Mouse (Mus musculus) embryonic facial prominence, embryonic 14.5 days (tissue): ENCODE data around the gene Guf1. TPM values are rescaled to one million over a fixed set of nuclear protein-coding genes. Genes with fewer than 3 reads are reported as not detected.

Source experiments
- ATAC-seq: fragments of 200-750 bp; cut with Nextera tagmentation; 2 replicates; pipeline ENCODE4 v1.8.0; 2017; ENCODE audit warnings: low read depth, moderate number of reproducible peaks, moderate TSS enrichment
- DNase-seq: peaks from one replicate; pipeline ENCODE4 v3.0.0-alpha.2; 2015; ENCODE audit warnings: low spot score
- H3K27ac ChIP-seq: fragments of 300-500 bp; sonication (generic); replicated peaks from 2 replicates; pipeline ENCODE4 v1.5.1; 2014; ENCODE audit warnings: low read depth, mild to moderate bottlenecking, low read length, moderate library complexity
- H3K27me3 ChIP-seq: fragments of 300-500 bp; sonication (generic); replicated peaks from 2 replicates; pipeline ENCODE4 v1.6.1; 2014; ENCODE audit warnings: low read length; ENCODE audit not compliant: control insufficient read depth, insufficient read depth
- H3K36me3 ChIP-seq: fragments of 300-500 bp; sonication (generic); 2 replicates; pipeline ENCODE4 v1.6.1; 2014; ENCODE audit warnings: low read length, mixed read lengths; ENCODE audit not compliant: control insufficient read depth, insufficient read depth
- H3K4me1 ChIP-seq: fragments of 300-500 bp; sonication (generic); 2 replicates; pipeline ENCODE4 v1.6.1; 2014; ENCODE audit warnings: antibody characterized with exemption, low read length; ENCODE audit not compliant: control insufficient read depth, insufficient read depth
- H3K4me2 ChIP-seq: fragments of 300-500 bp; sonication (generic); 2 replicates; pipeline ENCODE4 v1.6.1; 2014; ENCODE audit warnings: low read depth, mild to moderate bottlenecking, low read length, moderate library complexity, mixed read lengths
- H3K4me3 ChIP-seq: fragments of 300-500 bp; sonication (generic); 2 replicates; pipeline ENCODE4 v1.5.1; 2014; ENCODE audit warnings: low read depth, mild to moderate bottlenecking, low read length
- H3K9ac ChIP-seq: fragments of 300-500 bp; sonication (generic); 2 replicates; pipeline ENCODE4 v1.6.1; 2014; ENCODE audit warnings: low read depth, mild to moderate bottlenecking, low read length, moderate library complexity, mixed read lengths
- H3K9me3 ChIP-seq: fragments of 300-500 bp; sonication (generic); 2 replicates; pipeline ENCODE4 v1.6.1; 2016; ENCODE audit warnings: low read length; ENCODE audit not compliant: control insufficient read depth
- WGBS: fragments of 180-500 bp; shearing (Covaris S2); extraction: QIAGEN DNeasy Blood & Tissue Kit; methylation state at CpG from one replicate; pipeline ENCODE4 v1.1.7; 2014; 5-methylcytosine and 5-hydroxymethylcytosine counted together
- polyA plus RNA-seq: library from polyadenylated mRNA; unstranded; fragments of >200 nt; fragmentation: Nextera tagmentation; extraction: Ambion mirVana; gene quantifications from 2 replicates; pipeline ENCODE4 v1.2.1, GENCODE M21; 2014

The Guf1 gene
- 36.5 and 42.2 TPM in 2 replicates for polyA plus RNA-seq

DNA sequence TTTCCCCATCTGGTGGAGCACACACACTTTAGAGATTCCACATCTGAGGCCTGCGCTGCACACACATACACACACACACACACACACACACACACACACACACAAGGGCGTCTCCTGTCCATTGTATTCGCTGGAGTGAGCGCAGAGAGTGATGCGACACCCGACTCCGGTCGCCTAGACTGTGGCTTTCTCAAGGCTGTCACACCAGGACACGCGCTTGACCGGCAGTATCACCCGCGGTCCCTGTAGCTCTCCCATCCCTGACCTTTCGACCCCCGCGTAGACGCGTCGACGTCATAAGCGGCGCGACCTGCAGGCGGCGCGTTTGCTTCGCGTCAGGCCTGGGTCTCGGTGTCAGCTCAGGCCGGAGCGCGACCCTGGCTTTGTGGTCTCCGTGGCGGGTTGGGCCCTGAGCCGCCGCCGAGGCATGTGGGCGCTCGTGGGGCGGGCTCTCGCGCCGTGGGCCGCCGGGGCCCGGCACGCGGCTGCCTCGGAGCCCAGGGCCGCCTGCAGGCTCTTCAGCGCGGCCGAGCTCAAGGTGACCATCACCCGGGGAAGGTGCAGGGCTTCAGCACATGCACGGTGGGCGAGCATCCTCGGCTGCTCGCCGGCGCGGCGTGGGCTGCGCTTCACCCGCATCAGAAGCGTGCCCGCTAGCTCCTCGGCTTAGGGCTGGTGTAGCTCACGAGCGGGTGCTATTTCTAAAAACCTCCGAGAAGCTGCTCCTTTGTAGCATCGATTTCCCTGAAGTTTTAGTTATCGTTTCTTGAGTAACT is at the start of gene Guf1:
Guf1 (plus strand) TSS at position 296 of the 776 bp plus-strand sequence.
- H3K36me3 ChIP-seq = peaks cover 20% of the 10 kb centered on the region; the same call in 1 of the 2 replicates
- H3K27ac ChIP-seq = peak within 1 kb of the TSS; percentile 93
- peak within 1 kb of the TSS; percentile 98 for H3K9ac ChIP-seq
- H3K27me3 ChIP-seq = no peaks in the 10 kb centered on the region
- peak; percentile 92 for DNase-seq
- H3K4me2 ChIP-seq = peak within 1 kb of the TSS; percentile 57
- peak; percentile 93 for ATAC-seq
- no peaks in the 10 kb centered on the region for H3K9me3 ChIP-seq
- 1% methylated on average over 50 of the region's 72 CpGs for WGBS
- H3K4me3 ChIP-seq = peak within 1 kb of the TSS; percentile 94
- H3K4me1 ChIP-seq = peaks cover 5% of the 10 kb centered on the region; the same call in 1 of the 2 replicates

GRCm38 (mm10) chr5:69507045-69507444 is 49.7 kb upstream of the Guf1 start:
- H3K9ac ChIP-seq = no peak overlapping the region
- ATAC-seq = no peak
- H3K4me3 ChIP-seq = no peak overlapping the region
- no peak for DNase-seq
- H3K9me3 ChIP-seq = no peaks in the 10 kb centered on the region
- H3K36me3 ChIP-seq = no peaks in the 10 kb centered on the region
- H3K27me3 ChIP-seq = no peaks in the 10 kb centered on the region
- H3K4me2 ChIP-seq = no peak overlapping the region
- H3K27ac ChIP-seq = no peak overlapping the region
- no peaks in the 10 kb centered on the region for H3K4me1 ChIP-seq
- 82% methylated on average over 3 of the region's 3 CpGs for WGBS

DNA sequence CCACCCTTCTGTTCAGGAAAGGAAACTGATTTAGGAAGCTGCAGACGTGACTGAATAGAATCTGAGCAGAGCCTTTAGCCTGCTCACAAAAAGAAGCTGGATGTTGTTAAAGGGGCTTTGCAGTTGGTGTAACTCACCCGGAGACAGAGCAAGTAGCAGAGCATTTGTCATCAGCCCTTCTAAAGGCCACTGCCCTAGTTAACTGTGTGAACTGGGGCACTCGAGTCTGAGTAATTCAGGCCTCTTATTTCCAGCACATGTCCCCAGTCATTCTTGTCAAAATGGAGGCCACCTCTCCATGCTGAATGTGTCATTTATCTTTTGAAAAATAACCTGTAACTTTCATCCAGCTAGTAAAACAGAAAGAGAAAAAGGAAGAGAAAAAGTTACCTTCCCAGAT is 45.1 kb upstream of the Guf1 start:
- Histone ChIP-seq H3K9ac (no peak overlapping the region), H3K36me3 (no peaks in the 10 kb centered on the region), H3K4me1 (no peaks in the 10 kb centered on the region), H3K27ac (no peak overlapping the region), H3K4me3 (no peak overlapping the region), H3K4me2 (no peak overlapping the region), H3K9me3 (no peaks in the 10 kb centered on the region), H3K27me3 (no peaks in the 10 kb centered on the region)
- ATAC-seq = no peak
- DNase-seq = peak; percentile 6
- WGBS = 39% methylated on average over 3 of the region's 3 CpGs

- no peaks in the 10 kb centered on the region for H3K27me3 ChIP-seq
- H3K9me3 ChIP-seq = no peaks in the 10 kb centered on the region
- 58% methylated on average over 4 of the region's 4 CpGs for WGBS
- no peaks in the 10 kb centered on the region for H3K36me3 ChIP-seq
- no peak overlapping the region for H3K27ac ChIP-seq
- no peak overlapping the region for H3K9ac ChIP-seq
- DNase-seq (no peak), ATAC-seq (no peak)
- H3K4me2 ChIP-seq = no peak overlapping the region
- no peaks in the 10 kb centered on the region for H3K4me1 ChIP-seq
- no peak overlapping the region for H3K4me3 ChIP-seq
Observed at GRCm38 (mm10) chr5:69512203-69512602, 44.5 kb upstream of the Guf1 start.

DNA sequence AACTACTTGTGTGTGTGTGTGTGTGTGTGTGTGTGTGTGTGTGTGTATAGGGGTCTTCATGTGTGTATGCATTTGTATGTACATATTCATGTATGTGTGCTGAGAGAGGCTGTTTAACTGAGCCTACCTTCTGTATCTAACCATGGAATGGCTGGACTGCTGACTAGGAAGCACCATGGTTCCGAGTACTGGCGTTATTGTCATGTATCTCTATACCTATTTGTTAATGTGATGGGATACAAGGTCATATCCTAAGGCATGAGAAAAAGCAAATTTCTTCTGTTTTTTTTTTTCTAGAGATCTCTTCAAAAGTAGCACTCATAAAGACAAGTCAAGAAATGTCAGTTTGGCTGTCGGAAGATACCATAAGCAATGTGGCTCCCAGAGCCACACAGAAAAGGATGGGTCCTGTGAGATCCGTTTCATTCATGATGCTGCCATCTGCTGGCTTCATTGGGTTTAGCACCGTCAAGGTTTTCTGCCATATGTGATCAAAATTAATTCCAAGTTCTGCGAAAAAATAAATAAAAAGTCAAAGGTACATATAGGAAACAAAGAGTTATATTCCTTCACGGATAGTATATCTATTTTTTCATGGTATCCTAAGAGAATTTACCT is 36.0 kb upstream of the Guf1 start:
- H3K4me2 ChIP-seq = no peak overlapping the region
- peak; percentile 67 for DNase-seq
- no peaks in the 10 kb centered on the region for H3K27me3 ChIP-seq
- H3K4me1 ChIP-seq = no peaks in the 10 kb centered on the region
- no peak overlapping the region for H3K9ac ChIP-seq
- H3K36me3 ChIP-seq = no peaks in the 10 kb centered on the region
- 38% methylated on average over 7 of the region's 7 CpGs for WGBS
- no peak overlapping the region for H3K4me3 ChIP-seq
- no peaks in the 10 kb centered on the region for H3K9me3 ChIP-seq
- no peak; the same call in 1 of the 2 replicates for ATAC-seq
- H3K27ac ChIP-seq = no peak overlapping the region

GRCm38 (mm10) chr5:69522064-69522463 is 34.7 kb upstream of the Guf1 start:
- DNase-seq = no peak
- 69% methylated on average over 5 of the region's 5 CpGs for WGBS
- Histone ChIP-seq H3K9ac (no peak overlapping the region), H3K27ac (no peak overlapping the region), H3K27me3 (no peaks in the 10 kb centered on the region), H3K4me3 (no peak overlapping the region), H3K4me2 (no peak overlapping the region), H3K9me3 (no peaks in the 10 kb centered on the region), H3K36me3 (no peaks in the 10 kb centered on the region), H3K4me1 (no peaks in the 10 kb centered on the region)
- no peak for ATAC-seq

DNA sequence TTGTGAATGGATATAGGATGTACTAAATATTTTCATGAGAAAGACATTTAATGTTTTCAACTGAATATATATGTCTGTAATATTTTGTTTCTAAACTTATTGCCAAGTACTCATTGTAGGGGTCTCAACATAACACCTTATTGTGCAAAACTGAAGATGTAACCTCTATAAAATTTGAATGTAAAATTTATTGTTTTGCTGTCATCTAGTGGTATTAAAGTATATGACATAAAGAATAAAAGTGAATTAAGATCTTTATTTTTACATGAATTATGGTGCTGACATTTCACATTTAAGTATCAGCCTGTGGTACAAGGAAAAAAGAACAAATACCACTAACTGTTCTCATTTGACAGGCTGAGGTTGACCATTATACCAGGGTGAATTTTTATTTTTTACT is 32.8 kb upstream of the Guf1 start:
- Histone ChIP-seq H3K4me2 (no peak overlapping the region), H3K27me3 (no peaks in the 10 kb centered on the region), H3K4me1 (no peaks in the 10 kb centered on the region), H3K9ac (no peak overlapping the region), H3K9me3 (no peaks in the 10 kb centered on the region), H3K4me3 (no peak overlapping the region), H3K36me3 (no peaks in the 10 kb centered on the region), H3K27ac (no peak overlapping the region)
- ATAC-seq (no peak), DNase-seq (no peak)

DNA sequence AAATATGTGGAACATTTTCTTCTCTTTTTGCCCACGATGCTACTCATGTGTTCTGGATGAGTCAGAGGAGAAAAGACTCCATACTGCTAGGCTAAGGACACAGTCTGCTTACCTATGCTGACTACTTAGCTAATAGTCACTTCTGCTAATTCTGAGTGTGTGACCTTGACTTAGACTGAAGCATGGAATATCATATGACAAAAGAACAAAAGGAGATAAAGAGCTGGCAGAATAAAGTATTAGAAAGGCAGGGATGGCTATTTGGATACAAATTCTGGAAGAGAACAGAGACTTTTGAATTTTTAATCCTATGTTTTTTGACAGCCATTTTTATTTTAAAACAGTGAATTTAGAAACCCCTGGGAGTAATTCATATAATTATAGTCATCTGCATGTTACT is 15.0 kb upstream of the Guf1 start:
- H3K36me3 ChIP-seq = no peaks in the 10 kb centered on the region
- H3K4me1 ChIP-seq = no peaks in the 10 kb centered on the region
- H3K4me3 ChIP-seq = no peak overlapping the region
- ATAC-seq = no peak
- no peaks in the 10 kb centered on the region for H3K9me3 ChIP-seq
- DNase-seq = no peak
- H3K27ac ChIP-seq = no peak overlapping the region
- no peak overlapping the region for H3K9ac ChIP-seq
- no peak overlapping the region for H3K4me2 ChIP-seq
- 81% methylated on average over 1 of the region's 1 CpGs for WGBS
- H3K27me3 ChIP-seq = no peaks in the 10 kb centered on the region

- ATAC-seq (no peak), DNase-seq (no peak)
- Histone ChIP-seq H3K4me3 (no peak within 1 kb of the TSS), H3K9me3 (no peaks in the 10 kb centered on the region), H3K27me3 (no peaks in the 10 kb centered on the region), H3K4me1 (no peaks in the 10 kb centered on the region), H3K36me3 (no peaks in the 10 kb centered on the region), H3K27ac (no peak within 1 kb of the TSS), H3K4me2 (no peak within 1 kb of the TSS), H3K9ac (no peak within 1 kb of the TSS)
- 71% methylated on average over 4 of the region's 4 CpGs for WGBS
Observed at GRCm38 (mm10) chr5:69542489-69542888, 14.2 kb upstream of the Guf1 start, which contains the start of gene Yipf7. Yipf7 (minus strand) TSS chr5:69542648.
